ENCODE assay signal across 7 mouse cellular contexts in genomic region chr4:117485045-117485780, GRCm38 (mm10). TPM values are rescaled to one million over a fixed set of nuclear protein-coding genes. Genes with fewer than 3 reads are reported as not detected.
DNase-seq lines count a peak whose midpoint lies in the region; ATAC-seq and TF ChIP-seq lines count a peak whose summit lies in the region.

No protein-coding gene starts in this region.

- peak overlapping the region; percentile 51; the same call in 1 of the 2 replicates for H3K4me3 ChIP-seq in lung, postnatal 0 days (ENCODE audit: low read depth, low read length)
- H3K4me3 ChIP-seq in lung, adult 2 months (replicated peaks; ENCODE audit: extremely low read depth, low read depth, low read length) = no peak overlapping the region
- H3K4me3 ChIP-seq in forebrain, embryonic 15.5 days = peak overlapping the region; percentile 41
- peak overlapping the region; percentile 38 for H3K4me3 ChIP-seq in limb, embryonic 14.5 days (replicated peaks; ENCODE audit: low read length)
- peak overlapping the region; percentile 49 for H3K4me3 ChIP-seq in stomach, embryonic 15.5 days (replicated peaks)

- H3K36me3 ChIP-seq in lung, postnatal 0 days (ENCODE audit: insufficient read depth, low read length) = no peaks in the 10 kb centered on the region
- no peaks in the 10 kb centered on the region for H3K36me3 ChIP-seq in forebrain, embryonic 15.5 days
- H3K36me3 ChIP-seq in limb, embryonic 14.5 days (ENCODE audit: control insufficient read depth, insufficient read depth, low read length) = no peaks in the 10 kb centered on the region
- H3K36me3 ChIP-seq in stomach, embryonic 15.5 days = no peaks in the 10 kb centered on the region

- no peak for TF ChIP-seq POLR2A in lung, adult 2 months (IDR thresholded peaks at IDR 0.05; ENCODE audit: borderline replicate concordance, extremely low read depth, low read depth, low read length)
- TF ChIP-seq POLR2A in limb, embryonic 14.5 days (IDR thresholded peaks at IDR 0.05; ENCODE audit: borderline replicate concordance, extremely low read depth, insufficient read depth, insufficient read length) = no peak

- no peak overlapping the region for H3K9ac ChIP-seq in lung, postnatal 0 days (replicated peaks; ENCODE audit: low read depth)
- H3K9ac ChIP-seq in forebrain, embryonic 15.5 days (replicated peaks) = peak overlapping the region; percentile 38; the same call in 1 of the 2 replicates
- peak overlapping the region; percentile 41 for H3K9ac ChIP-seq in limb, embryonic 14.5 days (ENCODE audit: low read depth, low read length, severe bottlenecking)
- H3K9ac ChIP-seq in stomach, embryonic 15.5 days = no peak overlapping the region

- peak overlapping the region; percentile 76 for H3K4me2 ChIP-seq in lung, postnatal 0 days (replicated peaks; ENCODE audit: low read depth, low read length)
- peak overlapping the region; percentile 88 for H3K4me2 ChIP-seq in forebrain, embryonic 15.5 days (replicated peaks)
- H3K4me2 ChIP-seq in limb, embryonic 14.5 days (replicated peaks; ENCODE audit: low read depth, low read length, severe bottlenecking) = peak overlapping the region; percentile 99
- peak overlapping the region; percentile 96 for H3K4me2 ChIP-seq in stomach, embryonic 15.5 days

- H3K27ac ChIP-seq in lung, postnatal 0 days (ENCODE audit: low read length) = no peak overlapping the region
- H3K27ac ChIP-seq in forebrain, embryonic 15.5 days (replicated peaks) = 0 out of 2 replicates have a peak overlapping the region, but pooled peaks have one; percentile 41
- H3K27ac ChIP-seq in limb, embryonic 14.5 days (replicated peaks; ENCODE audit: low read depth, low read length) = peak overlapping the region; percentile 19; the same call in 1 of the 2 replicates
- no peak overlapping the region for H3K27ac ChIP-seq in stomach, embryonic 15.5 days

- TF ChIP-seq EP300 in lung, postnatal 0 days (IDR thresholded peaks at IDR 0.05) = no peak

- peaks cover 37% of the 10 kb centered on the region; the same call in 1 of the 2 replicates for H3K27me3 ChIP-seq in lung, postnatal 0 days (replicated peaks; ENCODE audit: insufficient read depth, low read length)
- peaks cover 62% of the 10 kb centered on the region for H3K27me3 ChIP-seq in forebrain, embryonic 15.5 days
- H3K27me3 ChIP-seq in limb, embryonic 14.5 days (ENCODE audit: control insufficient read depth, insufficient read depth, low read length) = peaks cover 23% of the 10 kb centered on the region
- peaks cover 50% of the 10 kb centered on the region for H3K27me3 ChIP-seq in stomach, embryonic 15.5 days (replicated peaks)

- no peak for ATAC-seq in lung, postnatal 0 days
- no peak; the same call in 1 of the 2 replicates for ATAC-seq in forebrain, embryonic 15.5 days (replicated peaks)
- ATAC-seq in limb, embryonic 14.5 days (ENCODE audit: low FRiP score, low read depth) = no peak; the same call in 1 of the 2 replicates
- ATAC-seq in stomach, embryonic 15.5 days (ENCODE audit: insufficient read depth, low FRiP score, low read depth) = no peak

- DNase-seq in lung, postnatal 0 days (ENCODE audit: low spot score) = no peak
- DNase-seq in lung, adult 2 months = no peak
- no peak for DNase-seq in limb, embryonic 14.5 days (ENCODE audit: low spot score)
- no peak for DNase-seq in ovary, postnatal 10 days (ENCODE audit: low spot score)
- DNase-seq in layer of hippocampus, adult 11-12 months (ENCODE audit: low spot score) = no peak

- no peaks in the 10 kb centered on the region for H3K4me1 ChIP-seq in lung, postnatal 0 days (ENCODE audit: insufficient read depth, low read depth, low read length)
- peaks cover 2% of the 10 kb centered on the region; the same call in 1 of the 2 replicates for H3K4me1 ChIP-seq in lung, adult 2 months (ENCODE audit: control insufficient read depth, insufficient read depth, low read length)
- H3K4me1 ChIP-seq in forebrain, embryonic 15.5 days = peaks cover 14% of the 10 kb centered on the region
- H3K4me1 ChIP-seq in limb, embryonic 14.5 days (ENCODE audit: control insufficient read depth, insufficient read depth, low read length) = 0 out of 2 replicates have a peak, but pooled peaks cover 8% of the 10 kb centered on the region
- peaks cover 10% of the 10 kb centered on the region; the same call in 1 of the 2 replicates for H3K4me1 ChIP-seq in stomach, embryonic 15.5 days

- H3K9me3 ChIP-seq in lung, postnatal 0 days (ENCODE audit: low read length) = no peaks in the 10 kb centered on the region
- H3K9me3 ChIP-seq in forebrain, embryonic 15.5 days = no peaks in the 10 kb centered on the region
- no peaks in the 10 kb centered on the region for H3K9me3 ChIP-seq in limb, embryonic 14.5 days (ENCODE audit: control insufficient read depth, low read length)
- H3K9me3 ChIP-seq in stomach, embryonic 15.5 days = no peaks in the 10 kb centered on the region

- WGBS in lung, postnatal 0 days = 48% methylated on average over 13 of the region's 13 CpGs
- WGBS in lung, adult 2 months = 46% methylated on average over 13 of the region's 13 CpGs
- 41% methylated on average over 13 of the region's 13 CpGs for WGBS in forebrain, embryonic 15.5 days
- 46% methylated on average over 13 of the region's 13 CpGs for WGBS in limb, embryonic 14.5 days
- WGBS in stomach, embryonic 15.5 days = 39% methylated on average over 13 of the region's 13 CpGs

- no peak for TF ChIP-seq CTCF in lung, postnatal 0 days (IDR thresholded peaks at IDR 0.05)
- TF ChIP-seq CTCF in lung, adult 2 months (IDR thresholded peaks at IDR 0.05; ENCODE audit: insufficient read depth, low read length) = no peak

RNA-seq across cellular contexts. Expression of gene Rnf220, which starts 11.6 kb away (rescaled TPM):
- 47.9 and 50.7 TPM in 2 replicates for polyA plus RNA-seq in lung, postnatal 0 days (2015; fragmentation: Nextera tagmentation; extraction: Ambion mirVana)
- polyA plus RNA-seq in lung, adult 2 months (2012; rRNA removed) = 73.8 and 108 TPM in 2 replicates
- 122 and 128 TPM in 2 replicates for polyA plus RNA-seq in forebrain, embryonic 15.5 days (2015; fragmentation: Nextera tagmentation; extraction: Ambion mirVana)
- polyA plus RNA-seq in limb, embryonic 14.5 days (2012; rRNA removed) = 126 and 139 TPM in 2 replicates
- 72.8 and 76.9 TPM in 2 replicates for polyA plus RNA-seq in limb, embryonic 14.5 days (2014; fragmentation: Nextera tagmentation; extraction: Ambion mirVana)
- polyA plus RNA-seq in stomach, embryonic 15.5 days (2015; fragmentation: Nextera tagmentation; extraction: Ambion mirVana) = 65.2 and 66.2 TPM in 2 replicates

Comparison
In these comparisons a context has a peak if more than half of its experiments do, and no peak if none do; other contexts are left out.
1. H3K27ac ChIP-seq: peak in forebrain, embryonic 15.5 days (single experiment) and limb, embryonic 14.5 days (single experiment); none in lung, postnatal 0 days (single experiment) and stomach, embryonic 15.5 days (single experiment).
2. H3K9ac ChIP-seq: peak in forebrain, embryonic 15.5 days (single experiment) and limb, embryonic 14.5 days (single experiment); none in lung, postnatal 0 days (single experiment) and stomach, embryonic 15.5 days (single experiment).
3. Peak in every context shown above with its lines, with median percentiles within 50 percentile points of each other: H3K4me2 ChIP-seq.